Mouse (Mus musculus): ENCODE results near the gene Auts2.

- peak; percentile 38 for TF ChIP-seq CTCF (IDR thresholded peaks at IDR 0.05)
- no peak for TF ChIP-seq EP300 (IDR thresholded peaks at IDR 0.05)
Observed at GRCm38 (mm10) chr5:132060116-132060515, 483.0 kb downstream of the Auts2 start.

Data from lung, postnatal 0 days (tissue).